Mouse (Mus musculus) liver, postnatal 0 days (tissue): ENCODE measurements around the gene Styxl1. TPM values are rescaled to one million over a fixed set of nuclear protein-coding genes. Genes with fewer than 3 reads are reported as not detected.

Experiments
- ATAC-seq: fragments of 200-750 bp; cut with Nextera tagmentation; 2 replicates; pipeline ENCODE4 v1.8.0; 2017; ENCODE audit warnings: mild to moderate bottlenecking, moderate library complexity
- DNase-seq: peaks from one replicate; pipeline ENCODE4 v3.0.0-alpha.2; 2016
- H3K27ac ChIP-seq: fragments of 300-500 bp; sonication (generic); 2 replicates; pipeline ENCODE4 v1.5.1; 2014; ENCODE audit warnings: antibody characterized with exemption, moderate library complexity, mild to moderate bottlenecking, low read depth
- H3K27me3 ChIP-seq: fragments of 300-500 bp; sonication (generic); 2 replicates; pipeline ENCODE4 v1.6.1; 2014; ENCODE audit warnings: low read length, control low read depth, mixed read lengths; ENCODE audit not compliant: insufficient read depth
- H3K36me3 ChIP-seq: fragments of 300-500 bp; sonication (generic); replicated peaks from 2 replicates; pipeline ENCODE4 v1.6.1; 2014; ENCODE audit warnings: mild to moderate bottlenecking, control low read depth, low read length, moderate library complexity, mixed read lengths; ENCODE audit not compliant: insufficient read depth
- H3K4me1 ChIP-seq: fragments of 300-500 bp; sonication (generic); 2 replicates; pipeline ENCODE4 v1.6.1; 2014; ENCODE audit warnings: antibody characterized with exemption, mild to moderate bottlenecking, control low read depth; ENCODE audit not compliant: insufficient read depth
- H3K4me2 ChIP-seq: fragments of 300-500 bp; sonication (generic); 2 replicates; pipeline ENCODE4 v1.6.1; 2014; ENCODE audit warnings: low read depth, mild to moderate bottlenecking, low read length, moderate library complexity, mixed read lengths
- H3K4me3 ChIP-seq: fragments of 300-500 bp; sonication (generic); 2 replicates; pipeline ENCODE4 v1.5.1; 2014; ENCODE audit warnings: low read depth, low read length
- H3K9ac ChIP-seq: fragments of 300-500 bp; sonication (generic); replicated peaks from 2 replicates; pipeline ENCODE4 v1.6.1; 2014; ENCODE audit warnings: mild to moderate bottlenecking, moderate library complexity
- H3K9me3 ChIP-seq: fragments of 300-500 bp; sonication (generic); 2 replicates; pipeline ENCODE4 v1.6.1; 2016; ENCODE audit warnings: mild to moderate bottlenecking, control low read depth, low read length, mixed read lengths
- CTCF ChIP-seq: sonication (generic); IDR thresholded peaks from 2 replicates; pipeline ENCODE4 v1.5.1; 2016; ENCODE audit warnings: antibody characterized with exemption, low read depth
- EP300 ChIP-seq: IDR thresholded peaks from 2 replicates; pipeline ENCODE4 v1.6.1; 2016; ENCODE audit warnings: antibody characterized with exemption, low read depth, mild to moderate bottlenecking
- WGBS: fragments of 180-500 bp; shearing (Covaris S2); extraction: QIAGEN DNeasy Blood & Tissue Kit; methylation state at CpG from one replicate; pipeline ENCODE4 v1.1.7; 2014; ENCODE audit not compliant: insufficient replicate concordance; 5-methylcytosine and 5-hydroxymethylcytosine counted together
- polyA plus RNA-seq: library from polyadenylated mRNA; unstranded; fragments of >200 nt; fragmentation: Nextera tagmentation; extraction: Ambion mirVana; gene quantifications from 2 replicates; pipeline ENCODE4 v1.2.1, GENCODE M21; 2015

Styxl1 gene
- polyA plus RNA-seq, 1 experiment from 2014 or later: 0.46 TPM

DNA sequence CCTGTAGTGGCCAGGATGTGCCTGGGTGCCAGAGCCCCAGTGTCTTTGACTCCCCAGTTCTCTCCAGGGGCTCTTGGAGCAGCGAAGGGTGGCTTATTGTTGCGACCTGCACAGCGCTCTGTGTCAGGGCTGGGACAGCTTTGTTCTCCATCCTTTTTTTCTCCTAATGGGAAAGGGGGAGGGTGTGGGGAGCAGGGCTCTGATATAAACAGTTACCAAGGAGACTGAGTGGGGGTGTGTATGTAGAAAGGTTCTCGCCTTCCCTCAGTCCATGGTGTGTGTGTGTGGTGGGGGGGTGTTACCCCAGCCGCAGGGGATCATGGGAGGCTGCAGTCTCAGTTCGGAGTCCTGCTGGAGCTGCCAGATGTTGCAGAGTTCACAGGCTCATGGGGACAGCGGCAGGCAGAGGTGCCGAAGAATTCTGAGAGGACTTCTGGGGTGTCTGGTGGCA is 52.8 kb downstream of the Styxl1 start:
- Histone ChIP-seq H3K4me3 (no peak overlapping the region), H3K36me3 (peaks cover 45% of the 10 kb centered on the region), H3K9me3 (no peaks in the 10 kb centered on the region), H3K27ac (no peak overlapping the region), H3K9ac (no peak overlapping the region), H3K27me3 (no peaks in the 10 kb centered on the region), H3K4me2 (no peak overlapping the region), H3K4me1 (peaks cover 15% of the 10 kb centered on the region)
- no peak for DNase-seq
- TF ChIP-seq EP300: no peak
- no peak for TF ChIP-seq CTCF
- 60% methylated on average over 8 of the region's 8 CpGs for WGBS
- peak; percentile 26; the same call in 1 of the 2 replicates for ATAC-seq

DNA sequence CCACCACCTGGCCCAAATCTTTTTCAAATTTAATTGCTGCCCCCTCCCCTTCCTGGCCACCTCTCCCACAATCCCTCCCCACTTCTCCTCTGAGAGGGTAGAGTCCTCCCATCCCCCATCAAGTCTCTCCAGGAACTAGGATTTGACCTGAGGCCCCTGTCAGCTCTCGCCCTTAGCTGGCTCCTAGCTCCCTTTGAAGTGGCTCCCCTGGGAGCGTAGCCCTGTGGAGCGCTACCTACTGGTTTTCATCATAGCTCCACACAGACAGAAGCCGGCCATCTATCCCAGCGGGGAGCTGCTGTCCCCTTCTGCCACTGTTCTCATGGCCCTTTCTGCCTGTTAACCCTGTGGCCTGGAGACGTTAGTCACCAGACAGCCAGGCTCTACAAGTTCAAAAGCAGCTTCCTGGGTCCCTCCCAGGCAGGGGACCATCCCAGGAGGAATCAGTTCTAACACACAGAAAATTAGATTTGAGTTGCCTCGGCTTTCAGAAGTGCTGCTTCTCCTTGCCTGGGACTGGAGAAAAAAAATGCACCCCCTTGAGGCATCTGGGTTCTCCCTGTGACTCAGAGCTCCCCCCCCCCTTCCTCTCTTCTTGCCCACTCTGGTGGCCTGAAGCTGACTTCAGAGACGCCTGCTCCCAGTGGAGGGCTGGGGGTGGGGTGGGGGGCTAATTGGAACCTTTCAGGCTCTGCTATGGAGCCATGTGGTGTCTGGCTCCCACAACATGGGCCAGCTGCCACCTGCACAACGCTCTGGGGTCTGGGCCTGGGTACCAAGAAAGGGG is 53.5 kb downstream of the Styxl1 start:
- Histone ChIP-seq H3K9me3 (no peaks in the 10 kb centered on the region), H3K27ac (peak overlapping the region; percentile 11; the same call in 1 of the 2 replicates), H3K4me2 (no peak overlapping the region), H3K4me1 (peaks cover 15% of the 10 kb centered on the region), H3K4me3 (no peak overlapping the region), H3K36me3 (peaks cover 38% of the 10 kb centered on the region), H3K27me3 (no peaks in the 10 kb centered on the region), H3K9ac (0 out of 2 replicates have a peak overlapping the region, but pooled peaks have one; percentile 16)
- WGBS: 74% methylated on average over 9 of the region's 9 CpGs
- DNase-seq (no peak), ATAC-seq (no peak)
- TF ChIP-seq CTCF (no peak), EP300 (no peak)

DNA sequence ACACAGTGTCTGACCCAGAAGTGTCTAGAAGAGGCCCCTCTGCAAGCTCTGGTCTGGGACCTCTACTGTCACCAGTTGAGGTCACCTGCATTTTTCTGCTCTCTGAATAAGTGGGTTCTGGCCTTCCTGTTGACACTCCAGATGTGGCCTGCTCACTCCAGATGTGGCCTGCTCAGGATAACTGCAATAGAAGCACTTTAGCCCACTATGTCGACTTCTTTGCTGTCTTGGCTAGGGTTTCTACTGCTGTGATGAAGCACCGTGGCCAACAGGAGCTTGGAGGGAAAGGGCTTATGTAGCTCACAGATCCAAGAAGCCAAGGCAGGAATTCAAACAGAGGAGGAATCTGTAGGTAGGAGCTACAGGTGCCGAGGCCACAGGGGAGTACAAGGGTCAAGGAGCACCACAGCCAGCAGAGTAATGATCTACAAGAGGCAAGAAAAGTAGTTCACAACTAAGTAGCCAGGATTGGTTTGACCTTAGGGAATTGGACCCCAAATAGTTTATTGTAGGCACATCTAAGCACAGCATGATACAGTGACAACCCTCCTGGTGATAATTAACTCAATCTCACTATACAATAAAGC is 54.9 kb downstream of the Styxl1 start:
- ATAC-seq: no peak
- H3K9ac ChIP-seq: no peak overlapping the region

DNA sequence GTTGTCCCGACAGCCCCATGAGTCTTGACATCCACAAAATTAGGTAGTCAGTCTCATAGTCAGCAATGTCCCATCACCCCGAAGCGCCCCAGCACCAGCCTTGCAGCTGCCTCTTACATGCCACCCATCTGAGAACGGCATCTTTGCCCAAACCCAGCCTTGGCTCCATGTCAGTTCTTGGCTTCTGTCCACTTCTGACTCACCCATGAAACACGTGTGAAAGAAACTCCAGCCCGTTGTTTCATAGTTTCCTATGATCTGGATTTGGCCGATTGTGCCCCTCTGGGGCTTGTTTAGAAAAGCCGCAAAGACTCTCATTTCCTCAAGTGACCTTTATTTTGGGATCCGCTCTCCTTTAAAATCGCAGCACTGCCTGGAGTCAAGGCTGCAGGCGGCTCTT is 56.1 kb downstream of the Styxl1 start:
- no peaks in the 10 kb centered on the region for H3K27me3 ChIP-seq
- no peak overlapping the region for H3K27ac ChIP-seq
- peaks cover 15% of the 10 kb centered on the region for H3K4me1 ChIP-seq
- WGBS: 81% methylated on average over 11 of the region's 11 CpGs
- TF ChIP-seq CTCF: no peak
- no peak for TF ChIP-seq EP300
- H3K9me3 ChIP-seq: no peaks in the 10 kb centered on the region
- no peak overlapping the region for H3K9ac ChIP-seq
- H3K36me3 ChIP-seq: peaks cover 40% of the 10 kb centered on the region
- DNase-seq (no peak), ATAC-seq (no peak)
- H3K4me3 ChIP-seq: no peak overlapping the region
- no peak overlapping the region for H3K4me2 ChIP-seq

More for the DNA sequence above, 54.9 kb downstream of the Styxl1 start:
- peaks cover 15% of the 10 kb centered on the region for H3K4me1 ChIP-seq
- no peak overlapping the region for H3K27ac ChIP-seq
- DNase-seq: no peak
- peaks cover 34% of the 10 kb centered on the region for H3K36me3 ChIP-seq
- TF ChIP-seq EP300 (no peak), CTCF (no peak)
- no peaks in the 10 kb centered on the region for H3K27me3 ChIP-seq
- H3K4me3 ChIP-seq: no peak overlapping the region
- no peaks in the 10 kb centered on the region for H3K9me3 ChIP-seq
- no peak overlapping the region for H3K4me2 ChIP-seq
- WGBS: 47% methylated on average over 3 of the region's 3 CpGs

DNA sequence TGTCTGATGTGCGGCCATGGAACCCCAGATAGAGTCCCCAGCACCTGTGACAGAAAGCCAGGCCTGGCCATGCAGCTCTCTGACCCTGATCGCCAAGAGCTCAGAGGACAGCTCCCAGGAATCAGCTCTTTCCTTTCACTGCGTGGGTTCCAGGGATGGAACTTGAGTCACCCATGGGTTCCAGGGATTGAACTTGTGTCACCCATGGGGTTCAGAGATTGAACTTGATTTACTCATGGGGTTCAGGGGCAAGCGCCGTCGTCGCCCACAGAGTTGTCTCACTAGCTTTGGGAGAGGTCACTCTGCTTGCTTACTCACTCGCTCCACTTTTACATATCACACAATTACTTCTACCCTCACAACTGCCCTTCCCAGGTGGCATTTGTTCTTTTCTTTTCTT is 57.1 kb downstream of the Styxl1 start:
- ATAC-seq: no peak
- 89% methylated on average over 8 of the region's 8 CpGs for WGBS
- H3K9me3 ChIP-seq: no peaks in the 10 kb centered on the region
- TF ChIP-seq CTCF: no peak
- no peak for TF ChIP-seq EP300
- no peak overlapping the region for H3K9ac ChIP-seq
- no peaks in the 10 kb centered on the region for H3K27me3 ChIP-seq
- no peak overlapping the region for H3K4me2 ChIP-seq
- no peak for DNase-seq
- H3K36me3 ChIP-seq: peaks cover 45% of the 10 kb centered on the region
- H3K27ac ChIP-seq: no peak overlapping the region
- no peak overlapping the region for H3K4me3 ChIP-seq
- peaks cover 15% of the 10 kb centered on the region for H3K4me1 ChIP-seq

DNA sequence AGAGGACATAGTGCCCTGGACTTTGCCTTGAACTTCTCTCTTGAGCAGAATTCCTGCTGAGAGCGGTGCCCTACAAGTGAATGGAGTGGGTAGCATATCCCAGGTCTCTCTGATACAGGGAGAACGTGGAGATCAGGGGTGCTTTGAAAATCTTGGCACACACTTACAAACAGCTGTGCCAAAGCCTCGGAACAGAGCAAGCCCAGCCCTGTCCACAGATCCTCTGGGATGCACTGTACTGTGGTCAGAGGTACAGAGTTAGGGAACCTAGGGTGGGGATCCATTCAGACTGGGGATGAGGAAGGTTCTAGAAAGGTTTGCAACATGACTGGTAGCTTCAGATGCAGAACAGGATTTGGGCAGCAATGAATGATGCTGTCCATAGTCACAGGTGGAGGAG is 58.1 kb downstream of the Styxl1 start:
- TF ChIP-seq CTCF (no peak), EP300 (no peak)
- Histone ChIP-seq H3K36me3 (peaks cover 44% of the 10 kb centered on the region), H3K4me3 (no peak overlapping the region), H3K4me1 (peaks cover 10% of the 10 kb centered on the region), H3K27ac (no peak overlapping the region), H3K9ac (no peak overlapping the region), H3K4me2 (no peak overlapping the region), H3K27me3 (no peaks in the 10 kb centered on the region), H3K9me3 (no peaks in the 10 kb centered on the region)
- no peak for ATAC-seq
- DNase-seq: no peak
- WGBS: 77% methylated on average over 3 of the region's 3 CpGs
